Mouse (Mus musculus): Measurements from ENCODE around the gene Siah3. TPM values are rescaled to one million over a fixed set of nuclear protein-coding genes. Genes with fewer than 3 reads are reported as not detected.

Gene Siah3
- polyA plus RNA-seq, 1 experiment from 2014 or later: 4.1 TPM

DNA sequence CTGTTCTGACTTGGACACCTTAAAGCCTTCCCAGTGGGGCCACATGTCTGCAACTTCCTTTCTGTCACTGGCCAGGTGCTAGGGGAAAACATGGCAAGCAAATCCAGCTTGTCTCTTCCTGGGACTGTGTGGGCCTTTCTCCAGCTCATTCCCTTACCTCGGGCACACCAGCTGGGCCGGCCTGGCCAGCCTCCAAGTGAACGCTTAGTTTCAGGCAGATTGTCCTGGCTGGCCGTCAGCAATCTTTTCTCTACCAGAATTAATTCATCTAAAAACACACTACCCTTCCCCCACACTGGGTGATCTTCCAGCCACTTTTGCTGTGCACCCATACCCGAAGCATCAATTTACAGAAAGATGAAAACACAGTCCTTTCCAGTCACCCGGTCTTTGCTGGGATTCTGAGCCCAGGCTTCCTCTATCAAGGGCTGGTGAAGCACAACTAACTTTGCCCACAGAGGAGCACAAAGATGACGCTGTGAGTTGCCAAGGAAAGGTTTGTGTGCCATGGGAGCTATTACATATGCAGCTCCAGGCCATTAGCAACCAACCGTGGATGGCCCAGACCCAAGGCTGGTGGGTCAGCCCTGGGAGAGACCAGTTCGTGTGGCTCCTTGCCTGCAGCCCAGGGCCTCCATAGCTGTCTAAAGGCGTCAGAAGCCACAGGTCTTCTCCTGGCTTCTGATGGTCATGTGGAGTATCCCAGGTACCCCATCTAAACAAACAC, 71.8 kb downstream of the Siah3 start:
- no peaks in the 10 kb centered on the region for H3K36me3 ChIP-seq (ENCODE audit: control insufficient read depth, insufficient read depth)
- H3K9ac ChIP-seq (replicated peaks; ENCODE audit: low read depth, low read length): no peak overlapping the region
- 15% methylated on average over 10 of the region's 10 CpGs for WGBS
- 0 out of 2 replicates have a peak overlapping the region, but pooled peaks have one; percentile 3 for H3K4me2 ChIP-seq (ENCODE audit: low read length)
- H3K27ac ChIP-seq (ENCODE audit: low read length): peak overlapping the region; percentile 79
- H3K4me1 ChIP-seq (replicated peaks; ENCODE audit: control insufficient read depth, insufficient read depth, low read length): peaks cover 29% of the 10 kb centered on the region
- ATAC-seq: peak; percentile 91
- no peaks in the 10 kb centered on the region for H3K9me3 ChIP-seq (ENCODE audit: control insufficient read depth, low read length)
- H3K27me3 ChIP-seq (replicated peaks; ENCODE audit: control insufficient read depth, insufficient read depth, low read length): no peaks in the 10 kb centered on the region
- no peak overlapping the region for H3K4me3 ChIP-seq (replicated peaks; ENCODE audit: low read length)

DNA sequence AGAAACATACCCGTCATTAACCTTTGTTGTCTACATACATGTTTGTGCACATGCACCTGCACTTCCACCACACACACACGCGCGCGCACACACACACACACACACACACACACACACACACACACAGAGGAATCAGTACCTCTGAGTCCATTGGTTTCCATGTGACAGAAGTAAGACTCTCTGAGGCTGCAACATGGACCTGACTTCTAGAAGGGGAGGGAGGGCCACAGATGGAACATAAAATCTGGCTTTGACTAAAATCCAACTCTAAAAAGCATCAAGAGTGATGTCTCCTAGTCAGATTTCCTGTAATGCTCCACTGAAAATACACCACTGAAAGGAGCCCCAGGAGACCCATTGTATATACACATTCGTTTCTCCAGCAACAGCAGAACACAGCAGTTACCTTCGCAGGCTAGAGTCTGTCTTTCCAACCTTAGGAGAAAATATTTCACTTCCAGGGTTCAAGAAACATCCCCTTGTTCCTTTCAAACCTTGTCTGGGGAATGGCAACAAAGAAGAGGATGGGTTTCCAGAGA, 75.1 kb downstream of the Siah3 start:
- 72% methylated on average over 7 of the region's 7 CpGs for WGBS
- no peak for ATAC-seq
- Histone ChIP-seq H3K4me3 (replicated peaks; ENCODE audit: low read length) (no peak overlapping the region), H3K9me3 (ENCODE audit: control insufficient read depth, low read length) (no peaks in the 10 kb centered on the region), H3K27ac (ENCODE audit: low read length) (no peak overlapping the region), H3K9ac (replicated peaks; ENCODE audit: low read depth, low read length) (no peak overlapping the region), H3K27me3 (replicated peaks; ENCODE audit: control insufficient read depth, insufficient read depth, low read length) (no peaks in the 10 kb centered on the region), H3K4me1 (replicated peaks; ENCODE audit: control insufficient read depth, insufficient read depth, low read length) (peaks cover 29% of the 10 kb centered on the region), H3K36me3 (ENCODE audit: control insufficient read depth, insufficient read depth) (no peaks in the 10 kb centered on the region), H3K4me2 (ENCODE audit: low read length) (no peak overlapping the region)

DNA sequence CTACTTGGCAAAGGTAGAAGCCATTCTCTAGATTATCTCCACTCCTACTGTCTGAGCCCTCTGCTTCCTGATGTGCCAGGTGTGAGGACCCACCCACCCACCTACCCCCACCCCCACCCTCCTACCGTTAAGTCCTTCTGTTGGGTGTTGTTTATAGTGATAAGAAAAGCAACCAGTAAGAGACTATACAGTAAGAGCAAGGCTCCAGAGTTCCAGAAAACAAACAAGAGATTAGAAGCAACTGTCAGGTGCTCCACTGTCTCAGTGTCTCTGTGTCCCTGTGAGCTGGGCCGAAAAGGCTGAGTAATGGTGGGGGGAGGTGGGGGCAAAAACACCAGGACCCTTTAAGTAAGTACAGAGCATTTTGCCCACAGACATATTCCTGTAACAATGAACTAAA, 83.4 kb downstream of the Siah3 start:
- Histone ChIP-seq H3K9ac (replicated peaks; ENCODE audit: low read depth, low read length) (no peak overlapping the region), H3K9me3 (ENCODE audit: control insufficient read depth, low read length) (no peaks in the 10 kb centered on the region), H3K27me3 (replicated peaks; ENCODE audit: control insufficient read depth, insufficient read depth, low read length) (no peaks in the 10 kb centered on the region), H3K4me3 (replicated peaks; ENCODE audit: low read length) (no peak overlapping the region), H3K27ac (ENCODE audit: low read length) (no peak overlapping the region), H3K4me2 (ENCODE audit: low read length) (no peak overlapping the region), H3K36me3 (ENCODE audit: control insufficient read depth, insufficient read depth) (no peaks in the 10 kb centered on the region), H3K4me1 (replicated peaks; ENCODE audit: control insufficient read depth, insufficient read depth, low read length) (peaks cover 15% of the 10 kb centered on the region)
- 68% methylated on average over 2 of the region's 2 CpGs for WGBS
- no peak for ATAC-seq

- Histone ChIP-seq H3K36me3 (ENCODE audit: control insufficient read depth, insufficient read depth) (no peaks in the 10 kb centered on the region), H3K9ac (replicated peaks; ENCODE audit: low read depth, low read length) (no peak overlapping the region), H3K27ac (ENCODE audit: low read length) (no peak overlapping the region), H3K27me3 (replicated peaks; ENCODE audit: control insufficient read depth, insufficient read depth, low read length) (no peaks in the 10 kb centered on the region), H3K4me3 (replicated peaks; ENCODE audit: low read length) (no peak overlapping the region), H3K9me3 (ENCODE audit: control insufficient read depth, low read length) (no peaks in the 10 kb centered on the region), H3K4me2 (ENCODE audit: low read length) (no peak overlapping the region), H3K4me1 (replicated peaks; ENCODE audit: control insufficient read depth, insufficient read depth, low read length) (peaks cover 15% of the 10 kb centered on the region)
- peak; percentile 27 for ATAC-seq
- WGBS: 53% methylated on average over 17 of the region's 17 CpGs
These were observed 84.6 kb downstream of the Siah3 start for GRCm38 (mm10) chr14:75540216-75540995.

DNA sequence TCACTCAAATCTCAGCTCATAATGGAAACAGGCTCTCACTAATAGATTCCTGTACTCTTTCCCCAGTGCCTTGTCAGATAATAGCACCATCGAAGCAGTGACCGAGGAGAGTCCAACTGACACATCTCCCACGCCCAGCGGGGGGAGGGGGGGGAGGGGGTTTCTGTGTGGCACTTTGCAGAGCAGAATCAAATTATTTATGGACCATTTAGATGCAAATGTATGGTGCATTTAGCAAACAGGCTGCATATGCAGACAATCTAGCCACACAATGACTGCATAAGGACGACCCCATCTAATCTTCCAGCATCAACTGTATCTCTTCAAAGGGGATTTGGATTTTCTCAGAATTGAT, 85.2 kb downstream of the Siah3 start:
- no peak overlapping the region for H3K9ac ChIP-seq (replicated peaks; ENCODE audit: low read depth, low read length)
- H3K27me3 ChIP-seq (replicated peaks; ENCODE audit: control insufficient read depth, insufficient read depth, low read length): no peaks in the 10 kb centered on the region
- H3K27ac ChIP-seq (ENCODE audit: low read length): peak overlapping the region; percentile 60
- H3K36me3 ChIP-seq (ENCODE audit: control insufficient read depth, insufficient read depth): no peaks in the 10 kb centered on the region
- no peak overlapping the region for H3K4me3 ChIP-seq (replicated peaks; ENCODE audit: low read length)
- no peaks in the 10 kb centered on the region for H3K9me3 ChIP-seq (ENCODE audit: control insufficient read depth, low read length)
- peaks cover 15% of the 10 kb centered on the region for H3K4me1 ChIP-seq (replicated peaks; ENCODE audit: control insufficient read depth, insufficient read depth, low read length)
- WGBS: 6% methylated on average over 5 of the region's 5 CpGs
- peak; percentile 78 for ATAC-seq
- H3K4me2 ChIP-seq (ENCODE audit: low read length): no peak overlapping the region; the same call in 1 of the 2 replicates

DNA sequence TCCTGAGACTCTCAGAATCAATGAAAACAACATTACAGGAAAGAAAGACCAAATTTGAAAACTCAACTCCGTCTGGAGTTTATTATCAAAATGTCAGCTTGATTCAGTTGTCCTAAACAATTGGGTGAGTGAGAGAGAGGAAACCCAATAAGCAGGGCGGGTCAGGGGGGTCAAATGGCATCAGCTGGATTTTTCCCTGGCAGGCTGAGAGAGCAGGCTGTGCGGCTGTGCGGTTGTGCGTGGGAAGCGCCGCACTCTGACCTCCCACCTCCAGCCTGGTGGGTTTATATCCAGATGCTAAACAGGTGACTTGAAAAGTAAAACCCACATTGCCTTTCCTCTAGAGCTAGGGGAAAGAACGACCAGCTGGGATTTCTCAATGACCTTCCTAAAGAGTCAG, 85.9 kb downstream of the Siah3 start:
- Histone ChIP-seq H3K27me3 (replicated peaks; ENCODE audit: control insufficient read depth, insufficient read depth, low read length) (no peaks in the 10 kb centered on the region), H3K9ac (replicated peaks; ENCODE audit: low read depth, low read length) (no peak overlapping the region), H3K4me2 (ENCODE audit: low read length) (no peak overlapping the region), H3K4me1 (replicated peaks; ENCODE audit: control insufficient read depth, insufficient read depth, low read length) (peaks cover 15% of the 10 kb centered on the region), H3K36me3 (ENCODE audit: control insufficient read depth, insufficient read depth) (no peaks in the 10 kb centered on the region), H3K27ac (ENCODE audit: low read length) (peak overlapping the region; percentile 60; the same call in 1 of the 2 replicates), H3K4me3 (replicated peaks; ENCODE audit: low read length) (no peak overlapping the region), H3K9me3 (ENCODE audit: control insufficient read depth, low read length) (no peaks in the 10 kb centered on the region)
- no peak for ATAC-seq
- 37% methylated on average over 8 of the region's 8 CpGs for WGBS

DNA sequence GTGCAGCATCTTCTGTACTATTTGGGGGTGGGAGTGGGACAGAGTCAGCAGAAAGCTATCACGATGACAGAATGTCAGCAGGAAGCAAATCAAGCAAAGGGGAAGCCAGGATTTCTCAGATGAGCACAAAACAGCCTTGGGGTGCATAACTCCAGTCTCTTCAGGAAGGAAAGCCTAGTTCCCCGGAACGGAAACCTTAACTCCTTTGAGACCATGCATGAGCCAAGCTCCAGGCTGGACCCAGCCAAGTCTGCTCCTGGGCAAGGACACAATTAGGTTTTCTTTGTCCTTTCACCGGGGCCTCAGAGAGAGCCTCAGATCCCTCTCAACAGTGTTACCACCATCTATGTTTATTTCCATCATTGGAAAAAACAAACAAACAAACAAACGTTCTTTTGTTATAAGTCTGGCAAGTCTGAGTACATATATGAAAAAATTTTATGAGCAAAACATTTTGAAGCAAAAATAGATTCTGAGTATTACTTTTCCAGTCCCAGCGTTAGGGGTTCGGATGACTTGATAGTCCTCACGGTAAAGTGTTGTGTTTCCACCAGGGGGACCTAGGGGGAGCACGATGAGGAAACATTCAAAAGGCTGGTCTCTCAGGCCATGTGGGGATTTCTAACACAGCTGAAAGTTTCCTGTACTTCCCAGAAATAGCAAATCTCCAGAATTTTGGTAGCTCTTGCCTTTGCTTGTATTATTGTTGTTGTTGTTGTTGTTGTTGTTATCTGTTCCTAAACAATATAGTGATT, 106.0 kb downstream of the Siah3 start:
- no peak for ATAC-seq
- Histone ChIP-seq H3K27me3 (replicated peaks; ENCODE audit: control insufficient read depth, insufficient read depth, low read length) (no peaks in the 10 kb centered on the region), H3K4me1 (replicated peaks; ENCODE audit: control insufficient read depth, insufficient read depth, low read length) (peaks cover 20% of the 10 kb centered on the region), H3K4me3 (replicated peaks; ENCODE audit: low read length) (no peak overlapping the region), H3K9ac (replicated peaks; ENCODE audit: low read depth, low read length) (no peak overlapping the region), H3K36me3 (ENCODE audit: control insufficient read depth, insufficient read depth) (no peaks in the 10 kb centered on the region), H3K9me3 (ENCODE audit: control insufficient read depth, low read length) (no peaks in the 10 kb centered on the region), H3K4me2 (ENCODE audit: low read length) (no peak overlapping the region), H3K27ac (ENCODE audit: low read length) (no peak overlapping the region)
- 47% methylated on average over 9 of the region's 9 CpGs for WGBS

DNA sequence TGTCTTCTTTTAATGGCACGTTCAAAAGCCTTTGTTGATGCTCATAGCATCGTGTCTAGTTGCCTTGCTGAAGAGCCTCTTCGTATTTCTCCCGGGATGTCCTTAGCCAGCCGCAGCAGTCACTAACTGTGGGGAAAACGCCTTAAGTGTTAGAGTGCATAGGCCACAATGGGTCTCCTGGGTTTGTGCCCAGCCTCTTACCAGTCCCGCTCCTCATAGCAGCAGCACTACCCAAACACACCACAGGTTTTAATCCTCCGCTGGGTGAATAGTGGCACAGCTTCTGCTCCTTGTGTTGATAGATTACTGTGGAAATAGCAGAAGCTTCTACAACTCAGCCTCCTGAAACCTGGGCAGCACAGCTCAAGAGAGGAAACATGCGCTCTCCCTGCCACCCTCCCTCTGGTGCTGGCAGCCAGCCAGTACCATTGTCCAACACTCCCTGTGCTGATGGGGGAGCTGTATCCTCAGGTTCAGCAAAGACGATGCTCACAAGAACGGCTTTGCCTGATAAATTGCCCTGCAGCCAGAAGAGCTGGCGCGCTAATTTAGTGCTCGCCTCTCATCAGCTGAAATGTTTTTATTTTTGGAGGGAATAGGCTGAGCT, 109.9 kb downstream of the Siah3 start:
- peak; percentile 86 for ATAC-seq
- peaks cover 21% of the 10 kb centered on the region for H3K4me1 ChIP-seq (replicated peaks; ENCODE audit: control insufficient read depth, insufficient read depth, low read length)
- no peaks in the 10 kb centered on the region for H3K36me3 ChIP-seq (ENCODE audit: control insufficient read depth, insufficient read depth)
- no peak overlapping the region for H3K4me3 ChIP-seq (replicated peaks; ENCODE audit: low read length)
- peak overlapping the region; percentile 79 for H3K27ac ChIP-seq (ENCODE audit: low read length)
- H3K4me2 ChIP-seq (ENCODE audit: low read length): peak overlapping the region; percentile 33
- no peaks in the 10 kb centered on the region for H3K9me3 ChIP-seq (ENCODE audit: control insufficient read depth, low read length)
- no peaks in the 10 kb centered on the region for H3K27me3 ChIP-seq (replicated peaks; ENCODE audit: control insufficient read depth, insufficient read depth, low read length)
- WGBS: 13% methylated on average over 14 of the region's 14 CpGs
- no peak overlapping the region; the same call in 1 of the 2 replicates for H3K9ac ChIP-seq (replicated peaks; ENCODE audit: low read depth, low read length)
